Mouse (Mus musculus): Measurements from ENCODE around the gene Cxcr2. TPM values are rescaled to one million over a fixed set of nuclear protein-coding genes. Genes with fewer than 3 reads are reported as not detected.

The Cxcr2 gene
- polyA plus RNA-seq, 1 experiment: not detected

- TF ChIP-seq CTCF (IDR thresholded peaks at IDR 0.05; ENCODE audit: control insufficient read depth, insufficient read depth, insufficient replicate concordance, low read depth, low read length) (peak; percentile 43; the same call in 1 of the 2 replicates), POLR2A (IDR thresholded peaks at IDR 0.05; ENCODE audit: control insufficient read depth, low read depth, low read length) (no peak)
- Histone ChIP-seq H3K36me3 (ENCODE audit: control insufficient read depth, insufficient read depth, low read length) (no peaks in the 10 kb centered on the region), H3K27ac (ENCODE audit: control insufficient read depth, insufficient read depth, low read depth, low read length) (no peak within 1 kb of the TSS), H3K27me3 (ENCODE audit: control insufficient read depth, insufficient read depth, low read length) (no peaks in the 10 kb centered on the region; the same call in 1 of the 2 replicates), H3K4me3 (ENCODE audit: control insufficient read depth, low read depth, low read length) (peak within 1 kb of the TSS; percentile 4), H3K4me1 (ENCODE audit: control insufficient read depth, insufficient read depth, low read length) (peaks cover 8% of the 10 kb centered on the region)
Measured at GRCm38 (mm10) chr1:74124991-74125552, 28.7 kb upstream of the Cxcr2 start, which contains the start of gene Rufy4. Gene Rufy4, plus strand, starts transcription at chr1:74125541.

- Histone ChIP-seq H3K4me1 (ENCODE audit: control insufficient read depth, insufficient read depth, low read length) (no peaks in the 10 kb centered on the region), H3K27me3 (ENCODE audit: control insufficient read depth, insufficient read depth, low read length) (no peaks in the 10 kb centered on the region), H3K36me3 (ENCODE audit: control insufficient read depth, insufficient read depth, low read length) (no peaks in the 10 kb centered on the region), H3K27ac (ENCODE audit: control insufficient read depth, insufficient read depth, low read depth, low read length) (no peak overlapping the region), H3K4me3 (ENCODE audit: control insufficient read depth, low read depth, low read length) (no peak overlapping the region)
- TF ChIP-seq CTCF (IDR thresholded peaks at IDR 0.05; ENCODE audit: control insufficient read depth, insufficient read depth, insufficient replicate concordance, low read depth, low read length): no peak
- TF ChIP-seq POLR2A (IDR thresholded peaks at IDR 0.05; ENCODE audit: control insufficient read depth, low read depth, low read length): no peak
Measured at GRCm38 (mm10) chr1:74130883-74131659, 22.7 kb upstream of the Cxcr2 start.

- H3K36me3 ChIP-seq (ENCODE audit: control insufficient read depth, insufficient read depth, low read length): no peaks in the 10 kb centered on the region
- no peaks in the 10 kb centered on the region for H3K27me3 ChIP-seq (ENCODE audit: control insufficient read depth, insufficient read depth, low read length)
- H3K4me1 ChIP-seq (ENCODE audit: control insufficient read depth, insufficient read depth, low read length): no peaks in the 10 kb centered on the region
- TF ChIP-seq CTCF (IDR thresholded peaks at IDR 0.05; ENCODE audit: control insufficient read depth, insufficient read depth, insufficient replicate concordance, low read depth, low read length): no peak
- no peak for TF ChIP-seq POLR2A (IDR thresholded peaks at IDR 0.05; ENCODE audit: control insufficient read depth, low read depth, low read length)
- H3K27ac ChIP-seq (ENCODE audit: control insufficient read depth, insufficient read depth, low read depth, low read length): no peak overlapping the region
- H3K4me3 ChIP-seq (ENCODE audit: control insufficient read depth, low read depth, low read length): no peak overlapping the region
Measured at GRCm38 (mm10) chr1:74132011-74132410, 21.8 kb upstream of the Cxcr2 start.

GRCm38 (mm10) chr1:74133954-74134353 is 19.8 kb upstream of the Cxcr2 start:
- no peak overlapping the region for H3K4me3 ChIP-seq (ENCODE audit: control insufficient read depth, low read depth, low read length)
- no peak overlapping the region for H3K27ac ChIP-seq (ENCODE audit: control insufficient read depth, insufficient read depth, low read depth, low read length)
- no peaks in the 10 kb centered on the region for H3K27me3 ChIP-seq (ENCODE audit: control insufficient read depth, insufficient read depth, low read length)
- H3K36me3 ChIP-seq (ENCODE audit: control insufficient read depth, insufficient read depth, low read length): no peaks in the 10 kb centered on the region
- no peaks in the 10 kb centered on the region for H3K4me1 ChIP-seq (ENCODE audit: control insufficient read depth, insufficient read depth, low read length)
- TF ChIP-seq CTCF (IDR thresholded peaks at IDR 0.05; ENCODE audit: control insufficient read depth, insufficient read depth, insufficient replicate concordance, low read depth, low read length) (no peak), POLR2A (IDR thresholded peaks at IDR 0.05; ENCODE audit: control insufficient read depth, low read depth, low read length) (no peak)

GRCm38 (mm10) chr1:74135326-74135950 is 18.4 kb upstream of the Cxcr2 start:
- no peak overlapping the region for H3K27ac ChIP-seq (ENCODE audit: control insufficient read depth, insufficient read depth, low read depth, low read length)

DNA sequence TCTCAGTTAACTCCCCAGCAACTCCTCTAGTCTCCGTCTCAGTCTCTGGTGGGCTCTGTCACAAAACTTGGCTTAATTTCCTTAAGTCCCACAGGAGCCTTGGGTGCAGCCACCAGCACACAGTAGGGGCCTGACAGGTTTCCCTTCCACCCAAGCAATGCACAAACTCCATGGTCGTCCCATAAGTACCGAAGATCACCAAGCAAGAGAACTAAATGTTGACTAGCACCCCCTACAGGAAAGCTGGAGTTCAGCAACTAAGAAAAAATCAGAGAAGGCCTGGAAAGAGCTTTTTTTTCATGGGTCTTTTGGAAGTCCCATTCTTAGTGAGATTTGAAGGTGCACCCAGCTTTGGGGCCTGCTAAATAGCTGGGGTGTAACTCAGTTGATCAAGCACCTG is 14.4 kb upstream of the Cxcr2 start:
- Histone ChIP-seq H3K4me1 (ENCODE audit: control insufficient read depth, insufficient read depth, low read length) (peaks cover 4% of the 10 kb centered on the region), H3K27ac (ENCODE audit: control insufficient read depth, insufficient read depth, low read depth, low read length) (no peak overlapping the region), H3K4me3 (ENCODE audit: control insufficient read depth, low read depth, low read length) (no peak overlapping the region), H3K27me3 (ENCODE audit: control insufficient read depth, insufficient read depth, low read length) (no peaks in the 10 kb centered on the region), H3K36me3 (ENCODE audit: control insufficient read depth, insufficient read depth, low read length) (no peaks in the 10 kb centered on the region)
- TF ChIP-seq CTCF (IDR thresholded peaks at IDR 0.05; ENCODE audit: control insufficient read depth, insufficient read depth, insufficient replicate concordance, low read depth, low read length): no peak
- no peak for TF ChIP-seq POLR2A (IDR thresholded peaks at IDR 0.05; ENCODE audit: control insufficient read depth, low read depth, low read length)

More at GRCm38 (mm10) chr1:74135326-74135950, 18.4 kb upstream of the Cxcr2 start:
- no peaks in the 10 kb centered on the region for H3K27me3 ChIP-seq (ENCODE audit: control insufficient read depth, insufficient read depth, low read length)
- no peaks in the 10 kb centered on the region for H3K4me1 ChIP-seq (ENCODE audit: control insufficient read depth, insufficient read depth, low read length)
- no peak overlapping the region for H3K4me3 ChIP-seq (ENCODE audit: control insufficient read depth, low read depth, low read length)
- TF ChIP-seq POLR2A (IDR thresholded peaks at IDR 0.05; ENCODE audit: control insufficient read depth, low read depth, low read length): no peak
- TF ChIP-seq CTCF (IDR thresholded peaks at IDR 0.05; ENCODE audit: control insufficient read depth, insufficient read depth, insufficient replicate concordance, low read depth, low read length): no peak
- no peaks in the 10 kb centered on the region for H3K36me3 ChIP-seq (ENCODE audit: control insufficient read depth, insufficient read depth, low read length)

DNA sequence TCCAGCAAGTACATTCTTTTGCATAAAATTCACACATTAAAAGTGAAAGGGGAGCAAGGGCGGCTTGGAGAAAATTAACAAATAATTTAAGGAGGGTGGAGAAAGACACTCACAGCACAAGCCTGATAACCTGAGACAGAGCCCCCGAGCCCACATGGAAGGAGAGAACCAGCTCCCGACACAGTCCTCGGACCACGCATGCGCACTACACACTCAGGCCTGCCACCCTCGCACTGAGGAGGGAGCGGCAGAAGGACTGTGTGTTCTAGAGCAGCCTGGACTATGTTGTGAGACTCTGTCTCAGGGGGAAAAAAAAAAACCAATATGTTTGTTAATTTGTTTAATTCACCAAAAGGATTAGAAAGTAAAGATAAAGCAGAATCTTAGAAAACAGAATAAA is 12.0 kb upstream of the Cxcr2 start:
- H3K36me3 ChIP-seq (ENCODE audit: control insufficient read depth, insufficient read depth, low read length): no peaks in the 10 kb centered on the region
- H3K27me3 ChIP-seq (ENCODE audit: control insufficient read depth, insufficient read depth, low read length): no peaks in the 10 kb centered on the region
- H3K27ac ChIP-seq (ENCODE audit: control insufficient read depth, insufficient read depth, low read depth, low read length): no peak overlapping the region
- TF ChIP-seq CTCF (IDR thresholded peaks at IDR 0.05; ENCODE audit: control insufficient read depth, insufficient read depth, insufficient replicate concordance, low read depth, low read length) (no peak), POLR2A (IDR thresholded peaks at IDR 0.05; ENCODE audit: control insufficient read depth, low read depth, low read length) (no peak)
- H3K4me1 ChIP-seq (ENCODE audit: control insufficient read depth, insufficient read depth, low read length): peaks cover 4% of the 10 kb centered on the region
- H3K4me3 ChIP-seq (ENCODE audit: control insufficient read depth, low read depth, low read length): peak overlapping the region; percentile 21; the same call in 1 of the 2 replicates

Data from testis, adult 2 months (tissue).